Mouse (Mus musculus) left cerebral cortex, postnatal 14 days (tissue): ENCODE measurements around the gene Fnbp1. TPM values are rescaled to one million over a fixed set of nuclear protein-coding genes. Genes with fewer than 3 reads are reported as not detected.

Experiments
- DNase-seq, 2 experiments: peaks; one replicate each; pipeline ENCODE4 v3.0.0; 2021 to 2022; ENCODE audit warnings: low spot score in 2 of 2, mixed read lengths in 1 of 2
- intact Hi-C: fragments of 180-260 bp; cut with DNase I; formaldehyde crosslinking; loops from one replicate; pipeline ENCODE4 v1.15.1; 2025
- total RNA-seq, 2 experiments: library from RNA; stranded (reverse); gene quantifications; 2 replicates each; pipeline ENCODE4 v1.2.3; 2021

Gene Fnbp1
- total RNA-seq, 2 experiments from 2014 or later, result 73.0 to 74.2 TPM

DNA sequence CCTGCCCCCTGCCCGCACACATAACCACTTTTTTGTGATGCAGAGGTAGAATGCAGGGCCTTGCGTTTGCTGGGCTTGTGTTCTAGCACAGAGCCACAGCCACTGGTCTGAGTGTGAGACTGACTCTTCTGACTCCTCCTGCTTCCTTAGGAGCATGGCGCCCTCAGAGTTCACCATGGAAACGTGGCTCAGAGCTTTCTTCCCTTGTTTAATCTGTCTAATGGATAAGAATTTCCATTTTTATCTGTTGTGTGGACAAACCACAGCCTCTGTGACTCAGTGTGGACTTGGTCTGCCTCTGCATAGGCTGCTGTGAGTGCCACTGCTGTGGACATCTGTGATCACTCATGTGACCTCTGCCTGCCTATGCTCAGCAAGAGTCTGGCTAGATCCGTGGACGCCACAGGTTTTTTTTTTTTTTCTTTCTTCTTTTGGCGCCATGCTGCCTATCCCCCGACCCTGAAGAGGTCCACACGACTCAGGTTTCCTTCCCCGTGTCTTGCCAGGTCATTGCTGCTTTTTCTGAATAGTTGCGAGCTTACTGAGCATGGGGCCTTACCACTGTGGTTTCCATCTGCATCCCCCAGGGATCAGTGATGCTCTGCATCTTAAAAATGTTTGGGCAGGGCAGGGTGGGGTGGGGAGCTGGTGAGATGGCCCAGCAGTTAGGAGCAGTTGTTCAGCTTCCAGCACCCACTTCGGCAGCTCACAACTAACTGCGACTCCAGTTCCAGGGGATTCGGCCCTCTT lies 128.3 kb downstream of the Fnbp1 start:
- DNase-seq, result no peak
- intact Hi-C loops, result no loop called here

- intact Hi-C loops, result no loop called here
- no peak for DNase-seq
Observed at GRCm38 (mm10) chr2:31007208-31007607, 134.6 kb downstream of the Fnbp1 start.

DNA sequence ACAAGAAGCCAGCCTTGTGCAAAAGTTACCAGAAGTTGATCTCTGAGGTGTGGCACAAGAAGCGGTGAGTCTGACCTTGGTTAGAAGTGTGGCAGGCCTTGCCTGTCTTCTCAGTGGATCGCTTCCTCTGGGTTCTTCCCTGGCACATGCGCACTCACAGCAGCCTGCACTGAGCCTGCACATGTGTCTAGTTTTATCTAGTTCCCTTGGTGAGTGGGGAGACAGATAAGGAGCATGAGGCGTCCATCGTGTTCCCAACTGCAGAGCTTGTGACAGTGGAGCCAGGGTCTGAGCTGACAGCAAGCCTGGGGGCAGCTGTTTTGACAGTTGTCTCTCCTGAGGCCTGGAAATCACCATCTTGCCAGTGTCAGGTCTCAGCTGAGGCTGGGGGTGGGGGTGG lies 135.4 kb downstream of the Fnbp1 start:
- DNase-seq, result no peak
- intact Hi-C loops, result no loop called here

DNA sequence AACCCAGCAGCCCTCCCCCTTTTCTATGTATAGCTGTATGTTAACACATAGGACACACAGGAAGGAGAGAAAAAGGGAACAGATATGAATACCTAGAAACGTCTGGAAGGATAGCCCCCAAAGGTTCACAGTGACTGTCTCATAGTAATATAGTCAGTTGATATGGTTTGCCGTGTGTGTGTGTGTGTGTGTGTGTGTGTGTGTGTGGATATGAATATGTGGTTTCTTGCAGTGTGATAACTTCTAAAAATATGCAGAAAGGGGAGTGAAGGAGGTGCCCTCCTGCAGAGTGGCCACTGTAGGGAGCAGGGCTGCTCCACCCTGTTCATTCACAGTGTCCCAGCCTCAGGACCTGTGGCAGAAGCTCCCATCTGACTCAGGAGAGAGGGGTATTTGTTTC lies 136.4 kb downstream of the Fnbp1 start:
- intact Hi-C loops, result no loop called here

DNA sequence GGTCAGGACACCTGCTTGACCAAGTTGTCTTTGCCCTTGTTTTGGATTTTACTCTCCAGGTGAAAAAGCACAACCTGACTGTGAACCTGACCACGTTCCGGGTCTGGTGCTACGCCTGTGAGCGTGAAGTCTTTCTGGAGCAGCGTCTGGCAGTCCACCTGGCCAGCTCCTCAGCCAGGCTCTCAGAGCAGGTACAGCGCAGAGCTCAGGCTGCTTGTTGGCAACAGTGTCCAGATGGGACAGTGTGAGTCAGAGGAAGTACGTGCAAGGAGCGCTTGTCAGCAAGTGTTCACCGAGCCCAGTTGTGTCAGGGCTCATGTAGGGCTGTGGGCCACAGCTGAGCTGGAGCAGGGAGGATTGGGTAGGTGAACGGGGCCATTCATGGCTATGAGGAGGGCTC lies 139.0 kb downstream of the Fnbp1 start:
- no peak for DNase-seq
- intact Hi-C loops, result no loop called here

More for the DNA sequence above, 136.4 kb downstream of the Fnbp1 start:
- DNase-seq, result no peak

GRCm38 (mm10) chr2:30998443-30999260 lies 143.2 kb downstream of the Fnbp1 start:
- intact Hi-C loops, result no loop called here
- no peak for DNase-seq

GRCm38 (mm10) chr2:30995432-30995996 lies 146.3 kb downstream of the Fnbp1 start:
- DNase-seq, result no peak
- intact Hi-C loops, result no loop called here

DNA sequence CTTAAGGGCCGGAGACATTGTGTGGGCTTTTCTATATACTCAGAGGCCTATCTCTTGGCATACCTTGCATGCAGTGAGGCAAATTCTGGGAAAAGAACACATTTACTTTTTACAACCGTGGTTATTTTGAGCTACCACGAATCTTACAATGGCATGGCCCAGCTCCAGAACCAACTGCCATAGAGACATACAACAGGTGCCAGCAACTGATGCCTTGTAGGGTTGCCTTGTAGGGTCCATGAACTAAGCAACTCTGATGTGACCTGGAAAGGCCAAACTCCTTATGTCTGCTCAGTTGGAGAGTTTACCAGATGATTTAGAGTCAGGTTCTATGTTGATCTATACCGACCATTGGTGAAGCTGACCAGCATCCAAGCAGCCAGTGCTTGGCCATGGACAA lies 147.0 kb downstream of the Fnbp1 start:
- DNase-seq, result no peak
- intact Hi-C loops, result no loop called here

GRCm38 (mm10) chr2:30990221-30990620 lies 151.6 kb downstream of the Fnbp1 start:
- DNase-seq, result no peak
- intact Hi-C loops, result no loop called here

DNA sequence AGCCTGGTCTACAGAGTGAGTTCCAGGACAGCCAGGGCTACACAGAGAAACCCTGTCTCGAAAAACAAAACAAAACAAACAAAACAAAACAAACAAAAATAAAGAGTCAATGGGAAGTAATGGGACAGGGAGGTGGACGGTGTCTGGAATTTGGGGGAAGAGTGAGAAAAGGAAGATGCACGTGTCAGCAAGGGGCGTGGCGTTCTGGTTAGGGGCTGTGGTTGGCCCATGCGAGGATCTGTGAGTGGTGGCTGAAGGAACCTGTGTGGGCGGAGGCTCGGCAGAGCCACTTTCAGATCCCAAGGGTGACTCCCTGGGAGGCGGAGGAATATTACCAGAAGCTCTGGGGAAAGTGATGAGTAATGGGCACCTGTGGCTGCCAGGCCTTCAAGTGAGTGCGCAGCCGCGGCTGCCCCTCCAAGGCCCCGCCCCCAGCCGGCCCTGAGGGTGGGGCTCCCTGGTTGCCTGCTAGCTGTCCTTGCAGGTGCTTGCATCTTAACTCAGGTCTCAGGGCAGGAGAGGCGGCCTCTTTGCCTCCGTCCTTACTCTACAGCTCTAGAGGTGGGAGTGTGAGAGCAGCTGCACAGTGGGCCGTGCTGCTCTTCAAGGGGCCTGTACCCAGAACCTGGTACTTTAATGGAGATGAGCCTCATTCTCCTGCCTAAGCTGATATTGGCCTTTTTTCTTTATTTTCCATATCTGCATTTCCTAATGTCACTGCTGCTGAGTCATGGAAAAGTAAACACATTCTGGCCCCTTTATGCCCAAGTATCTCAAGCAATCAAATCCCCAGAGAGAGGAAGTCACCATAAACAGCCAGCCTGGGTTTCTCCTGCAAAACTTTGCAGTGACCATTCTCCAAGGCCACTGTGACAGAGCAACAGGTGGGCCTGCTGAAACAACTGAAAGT lies 156.4 kb downstream of the Fnbp1 start:
- intact Hi-C loops, result no loop called here
- DNase-seq, result peak in 1 of 2 experiments; percentile 26

DNA sequence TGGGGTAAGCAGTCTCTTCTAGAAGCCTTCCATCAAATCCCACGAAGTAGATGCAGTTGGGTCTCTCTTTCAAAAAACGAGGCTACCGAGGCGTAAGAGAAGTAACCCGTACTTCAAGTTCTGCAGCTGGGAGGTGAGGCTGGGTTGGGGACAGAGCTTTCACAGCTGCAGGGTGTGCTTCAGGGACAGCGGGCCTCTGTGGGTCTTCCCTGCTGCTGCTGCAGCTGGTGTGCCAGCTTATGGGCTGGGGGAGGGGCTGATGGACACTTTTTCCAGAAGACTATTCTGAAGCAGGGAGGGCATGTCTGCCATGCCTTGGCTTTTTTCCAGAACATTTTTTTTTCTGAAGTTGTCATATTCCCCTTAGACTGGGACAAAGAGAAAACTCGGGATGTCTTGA lies 158.8 kb downstream of the Fnbp1 start:
- intact Hi-C loops, result no loop called here
- DNase-seq, result peak in 1 of 2 experiments; percentile 42

DNA sequence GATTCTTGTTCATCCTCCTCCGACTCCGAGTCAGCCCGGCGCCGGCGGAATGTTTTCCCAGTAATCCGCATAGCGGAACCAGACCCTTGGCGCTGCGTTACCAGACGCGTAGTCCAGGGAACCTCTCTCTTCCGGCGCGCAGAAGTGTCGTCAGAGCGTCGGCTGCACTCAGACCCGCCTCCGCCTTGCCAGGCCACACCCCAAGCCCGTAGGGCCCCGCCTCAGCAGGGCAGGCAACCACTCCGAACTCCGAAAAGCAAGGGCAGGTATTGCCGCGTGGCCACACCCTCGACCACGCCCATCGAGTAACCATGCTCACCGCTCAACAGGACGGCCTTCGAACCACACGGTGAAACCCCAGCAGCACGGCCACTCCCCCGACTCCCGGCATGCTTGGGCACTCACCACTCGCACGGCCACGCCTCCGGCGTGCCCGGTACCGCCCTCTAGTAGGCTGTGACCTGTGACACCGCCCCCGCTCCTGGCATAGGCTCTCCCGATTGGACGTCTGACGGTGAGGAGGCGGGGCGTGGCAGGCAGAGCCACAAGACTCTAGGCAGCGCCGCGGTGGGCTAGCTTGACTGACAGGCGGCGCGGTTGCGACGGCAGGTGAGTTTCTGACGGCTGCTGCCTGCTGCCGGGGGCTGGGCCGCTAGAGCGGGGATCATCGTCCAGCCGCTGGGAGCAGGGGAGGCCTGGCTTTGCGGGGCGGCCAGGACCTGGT lies 159.9 kb downstream of the Fnbp1 start, which contains the start of the genes BC005624 and Usp20:
BC005624 (minus strand) TSS at position 412 of the 724 bp plus-strand sequence.
Usp20 (plus strand) TSS at position 490 of the 724 bp plus-strand sequence.
- intact Hi-C loops, result no loop called here
- DNase-seq, result peak; percentile 99 to 100

Other genes with a start within 250 kb of the Fnbp1 start
- gene Ptges, start 212.1 kb downstream of the Fnbp1 start, total RNA-seq, result 1 to 10 TPM; 3.8 to 4.9 TPM
- 10 to 100 TPM; 31.6 to 34.6 TPM for gene Tor1b, start 189.0 kb downstream of the Fnbp1 start, total RNA-seq
- gene Tor1a, start 174.1 kb downstream of the Fnbp1 start, total RNA-seq, result 10 to 100 TPM; 42.6 to 45.7 TPM
- 10 to 100 TPM; 56.9 TPM for gene BC005624, start 159.8 kb downstream of the Fnbp1 start, total RNA-seq
- gene Usp20, start 159.7 kb downstream of the Fnbp1 start, total RNA-seq, result 10 to 100 TPM; 60.5 to 66.1 TPM
- gene Gpr107, start 10.3 kb upstream of the Fnbp1 start, total RNA-seq, result 10 to 100 TPM; 51.1 to 52.3 TPM
- 100 to 1,000 TPM; 159 to 160 TPM for gene Ncs1, start 103.8 kb upstream of the Fnbp1 start, total RNA-seq
- under 1 TPM; 0.32 to 0.62 TPM for gene Hmcn2, start 172.4 kb upstream of the Fnbp1 start, total RNA-seq